Mouse (Mus musculus): Measurements from ENCODE around the gene Rasgrp2.

Rasgrp2 gene

DNA sequence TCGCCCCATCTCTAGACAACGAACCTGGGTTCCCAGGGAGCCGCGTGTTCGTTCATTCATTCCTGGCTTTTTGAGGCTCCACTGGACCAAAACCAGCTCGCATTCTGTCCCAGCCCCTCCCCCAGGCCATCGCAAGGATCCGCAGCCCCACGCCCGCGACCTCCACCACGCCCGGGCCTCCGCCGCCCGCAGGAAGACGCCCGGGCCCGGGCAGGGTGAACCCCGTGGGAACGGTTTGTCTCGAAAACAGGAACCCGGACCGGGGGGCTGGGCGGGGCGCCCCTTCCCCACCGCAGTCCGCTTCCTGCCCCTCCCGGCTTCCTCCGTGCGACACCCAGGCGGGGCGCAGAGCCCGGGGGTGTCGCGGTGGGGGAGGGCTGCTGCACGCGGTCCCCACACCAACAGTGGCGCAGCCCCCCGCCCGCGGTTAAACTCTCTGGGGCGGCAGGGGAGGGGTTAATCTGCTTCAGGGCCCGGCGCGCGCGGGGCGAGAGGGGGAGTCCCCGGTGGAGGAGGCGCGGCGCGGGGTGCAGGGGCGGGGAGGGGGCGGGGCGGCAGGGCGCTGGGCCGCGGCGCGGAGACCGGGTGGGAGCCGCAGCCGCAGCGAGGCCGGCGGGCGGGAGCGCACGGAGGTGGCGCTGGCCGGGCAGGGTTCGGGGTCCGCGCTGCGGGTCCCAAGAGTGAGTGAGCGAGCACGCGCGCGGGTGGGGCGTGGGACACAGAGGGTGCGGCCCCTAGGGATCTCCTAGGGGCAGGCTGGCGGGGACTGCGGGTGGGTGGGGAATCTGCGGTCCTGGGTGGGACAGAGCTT is at the start of gene Rasgrp2:
Rasgrp2 (plus strand) TSS at position 56 of the 811 bp plus-strand sequence.
- DNase-seq (ENCODE audit: low spot score) = no peak

DNA sequence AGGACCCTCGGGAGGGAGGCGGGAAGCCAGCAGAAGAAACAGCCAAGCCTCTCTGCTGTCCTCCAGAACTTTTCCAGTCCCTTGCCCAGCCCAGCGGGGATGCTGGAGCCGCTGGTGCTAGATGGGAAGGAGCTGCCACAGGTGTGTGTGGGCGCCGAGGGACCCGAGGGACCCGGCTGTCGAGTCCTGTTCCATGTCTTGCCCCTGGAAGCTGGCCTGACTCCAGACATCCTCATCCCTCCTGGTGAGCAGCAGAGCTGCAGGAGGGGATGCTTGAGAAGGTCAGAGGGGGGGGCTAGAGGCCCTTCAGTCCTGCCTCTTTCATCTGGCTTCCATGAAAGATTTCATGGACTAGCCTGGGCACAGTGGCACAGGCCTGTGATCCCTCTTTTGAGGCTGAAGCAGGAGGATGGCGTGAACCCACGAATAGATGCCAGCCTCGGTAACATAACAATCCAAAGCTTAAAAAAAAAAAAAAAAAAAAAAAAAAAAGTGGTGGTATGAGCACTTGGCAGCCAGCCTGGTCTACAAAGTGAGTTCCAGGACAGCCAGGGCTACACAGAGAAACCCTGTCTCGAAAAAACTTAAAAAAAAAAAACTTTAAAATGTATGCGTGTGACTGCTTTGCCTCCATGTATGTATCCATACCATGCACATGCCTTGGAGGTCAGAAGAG is 47.6 kb upstream of the Rasgrp2 start:
- DNase-seq (ENCODE audit: low spot score) = no peak

DNA sequence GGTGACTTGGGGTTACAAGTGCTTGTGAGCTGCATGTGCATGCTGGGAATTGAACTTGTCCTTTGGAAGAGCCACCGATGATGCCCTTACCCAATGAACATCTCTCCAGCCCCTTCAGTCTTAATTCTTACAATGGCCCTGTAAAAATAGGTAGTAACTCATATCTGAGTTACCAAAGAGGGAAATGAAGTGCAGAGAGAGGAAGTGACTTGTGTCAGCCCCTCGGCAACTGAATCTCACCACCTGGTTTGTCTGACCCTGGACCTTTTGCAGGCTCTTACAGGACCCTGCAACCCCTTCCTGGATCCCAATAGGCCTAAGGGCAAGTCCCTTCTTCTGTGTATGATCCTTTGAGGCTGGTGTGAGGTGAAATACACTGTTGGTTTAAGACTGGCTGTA is 47.0 kb upstream of the Rasgrp2 start:
- no peak for DNase-seq (ENCODE audit: low spot score)

DNA sequence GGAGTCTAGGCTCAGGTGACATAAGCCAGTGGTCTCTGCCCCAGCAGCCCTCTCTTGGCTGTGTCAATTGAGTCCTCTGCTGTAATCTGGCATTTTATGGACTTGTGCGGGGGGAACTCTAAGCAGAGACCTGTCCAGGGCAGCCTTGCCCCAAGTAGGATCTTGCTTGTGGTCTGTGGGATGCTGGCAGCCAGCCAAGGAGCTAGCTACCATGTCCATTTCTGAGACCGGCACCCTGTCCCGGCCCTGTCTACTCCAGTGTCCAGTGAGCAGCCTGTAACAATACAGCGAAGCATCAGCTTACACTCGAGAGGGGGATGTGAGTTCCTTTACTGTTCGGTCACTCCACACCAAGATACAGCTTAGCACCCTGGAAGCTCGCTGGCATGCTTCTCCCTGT is 45.1 kb upstream of the Rasgrp2 start:
- no peak for DNase-seq (ENCODE audit: low spot score)

DNA sequence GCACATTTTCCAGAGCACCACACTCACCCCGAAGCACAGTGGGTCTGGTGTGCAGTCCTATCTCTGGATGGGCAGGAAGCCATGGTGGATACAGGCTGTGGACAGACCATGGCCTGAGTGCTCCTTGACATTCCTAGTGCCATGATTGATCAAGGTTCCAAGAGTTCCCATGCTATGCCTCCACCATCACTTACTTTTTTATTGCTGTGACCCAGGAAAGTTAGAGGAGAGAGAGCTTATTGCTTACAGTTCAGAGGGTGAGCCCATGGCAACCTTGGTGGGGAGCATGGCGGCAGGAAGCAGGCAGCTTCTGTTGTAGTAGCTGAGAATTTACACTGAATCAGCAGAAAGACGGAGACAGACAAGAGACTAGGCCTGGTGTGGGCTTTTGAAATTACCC is 37.8 kb upstream of the Rasgrp2 start:
- DNase-seq (ENCODE audit: low spot score) = no peak

DNA sequence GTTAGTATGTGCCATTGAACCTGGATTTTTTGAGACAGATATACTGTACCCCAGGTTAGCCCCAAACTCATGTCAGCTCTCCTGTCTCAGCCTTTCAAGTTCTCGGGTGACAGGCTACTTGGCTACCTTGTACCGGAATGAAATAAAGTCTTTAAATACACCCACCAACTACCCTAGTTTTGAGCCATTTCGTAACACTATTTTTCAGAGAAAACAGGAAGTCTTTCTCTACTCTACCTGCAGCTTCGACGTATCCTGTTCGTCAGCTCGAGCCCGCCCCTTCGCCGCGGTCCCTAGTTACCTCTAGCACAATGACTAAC is 36.1 kb upstream of the Rasgrp2 start:
- no peak for DNase-seq (ENCODE audit: low spot score)

DNA sequence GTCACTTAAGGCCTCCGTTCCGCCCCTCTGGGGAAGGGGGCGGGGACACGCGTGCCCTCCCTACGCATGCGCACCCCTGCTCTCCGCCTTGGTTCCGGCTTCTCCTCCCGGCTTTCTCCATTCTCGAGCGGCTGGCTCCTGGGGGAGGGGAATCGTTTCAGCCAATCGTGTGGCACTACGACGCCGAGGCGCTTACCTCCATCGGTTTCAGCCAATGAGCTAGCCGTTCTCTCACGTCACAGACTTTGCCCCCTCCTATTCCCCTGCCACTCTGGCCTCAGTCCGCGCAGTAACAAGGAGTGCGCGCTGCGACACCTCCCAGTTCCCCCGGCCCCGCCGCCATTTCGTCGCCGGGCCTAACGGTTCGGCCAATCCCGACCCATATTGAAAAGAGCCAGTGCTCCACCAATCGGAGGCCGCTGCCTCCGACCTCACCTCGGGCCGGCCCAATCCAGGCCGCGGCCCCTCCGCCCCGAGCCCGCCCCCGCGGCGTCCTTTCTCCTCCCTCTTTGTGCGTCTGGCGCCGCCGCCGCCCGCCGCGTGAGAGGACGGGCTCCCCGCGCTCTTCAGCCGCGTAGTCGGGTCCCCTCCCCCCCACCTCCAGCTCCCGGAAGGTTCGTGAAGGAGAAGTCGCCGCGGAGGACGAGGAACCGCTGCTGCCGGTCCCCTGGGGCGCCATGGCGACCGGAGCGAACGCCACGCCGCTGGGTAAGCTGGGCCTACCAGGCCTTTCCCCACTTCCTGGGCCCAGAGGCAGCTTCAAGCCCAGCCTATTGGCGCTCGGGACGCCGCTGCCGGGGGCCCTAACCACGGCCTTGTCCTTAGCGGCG is 35.5 kb upstream of the Rasgrp2 start, which contains the start of gene Sf1:
Sf1 (plus strand) TSS at position 280 of the 830 bp plus-strand sequence.
- peak; percentile 99 for DNase-seq (ENCODE audit: low spot score)

DNA sequence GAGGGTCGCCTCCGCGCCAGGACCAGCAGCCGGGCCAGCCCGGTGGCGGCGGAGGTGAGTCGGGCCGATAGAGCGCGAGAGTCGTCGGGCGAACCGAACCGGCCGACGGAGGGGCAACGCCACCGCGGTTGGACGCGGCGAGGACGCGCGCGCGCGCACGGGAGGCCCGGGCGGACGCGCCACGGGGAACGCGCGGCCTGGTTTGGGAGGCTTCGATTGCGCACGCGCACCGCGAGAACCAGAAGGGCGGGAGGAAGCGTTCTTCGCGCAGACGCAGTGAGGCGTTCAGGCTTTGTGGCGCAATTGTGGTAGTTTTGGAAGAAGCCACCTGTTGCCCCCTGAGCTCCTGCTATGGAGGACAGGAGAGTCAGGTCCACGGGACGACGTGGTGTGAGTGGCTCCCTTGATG is 34.8 kb upstream of the Rasgrp2 start:
- peak; percentile 93 for DNase-seq (ENCODE audit: low spot score)

DNA sequence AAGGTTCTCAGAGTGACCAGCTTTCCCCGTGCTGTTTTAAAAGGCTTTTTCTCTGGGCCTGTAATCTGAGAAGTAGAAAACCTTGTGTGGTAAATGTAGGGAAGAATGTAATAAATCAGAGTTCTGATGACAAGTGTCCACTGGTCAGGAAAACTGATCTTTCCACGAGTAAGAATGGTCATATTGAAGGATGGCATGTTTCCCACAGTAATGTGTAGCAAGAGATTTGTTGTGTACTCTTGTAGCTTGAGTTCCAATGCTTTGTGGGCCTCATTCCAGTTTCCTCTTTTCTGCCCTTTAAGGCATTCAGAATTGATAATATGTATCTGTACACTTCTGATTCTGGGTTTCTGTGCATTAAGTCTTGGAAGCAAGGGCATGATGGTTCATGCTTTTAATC is 34.3 kb upstream of the Rasgrp2 start:
- DNase-seq (ENCODE audit: low spot score) = no peak

DNA sequence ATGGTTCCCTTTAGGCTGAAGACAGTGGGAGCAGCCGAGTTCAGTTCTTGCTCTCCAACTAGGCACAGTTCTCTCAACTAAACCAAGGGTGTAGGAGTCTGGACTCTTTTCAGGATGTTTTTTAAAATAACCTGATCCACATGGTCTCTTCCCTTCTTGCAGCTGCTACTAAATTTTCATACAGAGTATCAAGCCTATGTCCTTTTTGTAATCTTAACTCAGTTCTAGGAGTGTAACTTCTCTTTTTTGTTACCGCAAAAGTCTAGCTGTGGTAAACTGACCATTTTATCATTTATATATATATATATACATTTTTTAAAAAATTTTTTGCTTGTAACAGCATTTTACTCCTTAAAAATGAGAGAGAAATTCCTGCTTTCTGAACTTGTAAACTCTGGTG is 29.0 kb upstream of the Rasgrp2 start:
- no peak for DNase-seq (ENCODE audit: low spot score)

DNA sequence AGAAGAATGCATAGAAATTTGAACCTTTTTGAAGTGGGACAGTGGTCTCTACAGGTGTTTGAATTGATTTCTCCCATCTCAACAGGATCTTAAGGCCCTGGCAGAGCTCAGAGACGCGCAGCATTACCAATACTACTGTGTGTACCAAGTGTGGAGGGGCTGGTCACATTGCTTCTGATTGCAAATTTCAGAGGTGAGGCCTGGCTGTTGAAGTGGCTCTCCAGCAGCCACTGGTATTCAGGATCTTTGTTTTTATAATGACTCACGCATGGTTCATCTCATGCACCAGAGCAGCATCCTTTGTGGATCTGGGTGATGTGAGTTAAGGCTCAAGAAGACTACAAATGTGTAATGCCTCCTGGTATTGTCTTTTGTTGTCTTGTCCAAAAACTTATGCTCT is 26.7 kb upstream of the Rasgrp2 start:
- DNase-seq (ENCODE audit: low spot score) = no peak

DNA sequence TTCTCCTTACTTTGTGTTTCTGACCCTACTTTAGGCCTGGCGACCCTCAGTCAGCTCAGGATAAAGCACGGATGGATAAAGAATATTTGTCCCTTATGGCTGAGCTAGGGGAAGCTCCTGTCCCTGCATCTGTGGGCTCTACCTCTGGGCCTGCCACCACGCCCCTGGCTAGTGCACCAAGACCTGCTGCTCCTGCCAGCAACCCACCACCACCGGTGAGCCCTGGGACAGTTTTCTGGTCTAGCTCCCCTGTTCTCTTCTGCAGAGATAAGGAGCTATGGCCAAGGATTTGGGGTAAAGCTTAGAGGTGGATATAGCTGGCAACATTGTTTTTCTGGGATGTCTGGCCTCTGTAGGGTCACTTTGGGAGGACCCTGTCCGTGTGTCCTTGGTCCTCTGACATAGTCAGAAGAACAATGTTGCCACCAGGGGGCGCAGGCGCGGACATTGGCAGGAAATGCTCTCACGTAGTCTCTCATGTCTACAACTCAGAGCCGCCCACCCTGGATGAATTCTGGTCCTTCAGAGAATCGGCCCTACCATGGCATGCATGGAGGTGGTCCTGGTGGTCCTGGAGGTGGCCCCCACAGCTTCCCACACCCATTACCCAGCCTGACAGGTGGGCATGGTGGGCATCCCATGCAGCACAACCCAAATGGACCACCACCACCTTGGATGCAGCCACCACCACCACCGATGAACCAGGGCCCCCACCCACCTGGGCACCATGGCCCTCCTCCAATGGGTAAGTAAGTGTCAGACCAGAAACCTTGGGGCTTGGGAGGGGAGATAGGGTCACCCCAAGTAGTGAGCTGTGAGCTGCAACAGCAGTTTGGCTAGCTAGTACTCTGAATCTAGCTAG is 25.4 kb upstream of the Rasgrp2 start:
- peak; percentile 86 for DNase-seq (ENCODE audit: low spot score)

DNA sequence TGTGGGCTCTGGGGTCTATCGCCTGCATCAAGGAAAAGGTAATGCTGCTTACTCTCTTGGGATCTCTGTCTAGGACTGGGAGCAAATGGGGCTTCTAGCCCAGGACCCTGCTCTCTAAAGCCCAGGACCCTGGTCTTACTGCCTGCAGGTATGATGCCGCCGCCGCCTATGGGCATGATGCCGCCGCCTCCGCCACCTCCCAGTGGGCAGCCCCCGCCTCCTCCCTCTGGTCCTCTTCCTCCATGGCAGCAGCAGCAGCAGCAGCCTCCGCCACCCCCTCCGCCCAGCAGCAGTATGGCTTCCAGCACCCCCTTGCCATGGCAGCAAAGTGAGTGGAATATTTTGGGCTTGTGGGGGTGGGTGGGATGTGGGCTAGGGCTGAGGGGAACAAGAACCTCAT is 24.6 kb upstream of the Rasgrp2 start:
- DNase-seq (ENCODE audit: low spot score) = no peak

DNA sequence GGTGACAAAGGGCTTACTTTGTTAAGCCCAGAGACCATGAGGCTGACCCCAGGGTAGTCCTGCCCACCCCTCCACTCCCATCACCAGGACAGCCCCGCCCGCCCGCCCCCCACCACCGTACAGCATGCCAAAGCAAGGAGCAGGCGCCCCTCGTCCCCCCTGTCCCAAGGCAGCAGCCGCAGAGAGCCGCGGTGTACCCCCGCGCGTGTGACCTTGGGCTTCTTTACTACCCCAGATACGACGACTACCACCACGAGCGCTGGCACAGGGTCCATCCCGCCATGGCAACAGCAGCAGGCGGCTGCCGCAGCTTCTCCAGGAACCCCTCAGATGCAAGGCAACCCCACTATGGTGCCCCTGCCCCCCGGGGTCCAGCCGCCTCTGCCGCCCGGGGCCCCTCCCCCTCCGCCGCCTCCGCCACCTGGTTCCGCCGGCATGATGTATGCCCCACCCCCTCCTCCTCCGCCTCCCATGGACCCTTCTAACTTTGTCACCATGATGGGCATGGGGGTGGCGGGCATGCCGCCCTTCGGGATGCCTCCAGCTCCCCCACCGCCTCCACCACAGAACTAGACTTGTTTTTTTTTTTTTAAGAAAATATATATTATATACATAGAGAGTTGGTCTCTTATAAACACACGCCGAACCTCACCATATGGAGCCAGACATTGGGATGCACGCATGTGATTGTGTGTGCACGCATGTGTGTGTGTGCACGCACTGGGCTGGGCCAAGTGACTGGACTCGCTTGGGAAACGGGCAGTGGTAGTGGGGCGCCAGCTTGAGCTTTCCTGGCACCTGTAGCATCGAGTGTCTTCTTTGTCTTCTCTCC is 23.5 kb upstream of the Rasgrp2 start:
- DNase-seq (ENCODE audit: low spot score) = no peak

DNA sequence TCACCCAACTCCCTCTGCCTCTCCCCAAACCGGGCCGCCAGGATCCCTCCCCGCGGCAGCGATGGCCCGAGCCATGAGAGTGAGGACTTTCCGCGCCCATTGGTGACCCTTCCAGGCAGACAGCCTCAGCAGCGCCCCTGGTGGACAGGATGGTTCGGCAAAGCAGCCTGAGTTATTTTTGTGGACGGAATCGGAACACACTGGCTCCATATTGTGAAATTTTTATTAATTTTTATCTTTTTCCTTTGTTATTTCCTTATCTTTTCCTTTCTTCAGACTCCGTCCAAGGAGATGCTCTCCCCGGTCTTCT is 22.9 kb upstream of the Rasgrp2 start:
- DNase-seq (ENCODE audit: low spot score) = peak; percentile 64

DNA sequence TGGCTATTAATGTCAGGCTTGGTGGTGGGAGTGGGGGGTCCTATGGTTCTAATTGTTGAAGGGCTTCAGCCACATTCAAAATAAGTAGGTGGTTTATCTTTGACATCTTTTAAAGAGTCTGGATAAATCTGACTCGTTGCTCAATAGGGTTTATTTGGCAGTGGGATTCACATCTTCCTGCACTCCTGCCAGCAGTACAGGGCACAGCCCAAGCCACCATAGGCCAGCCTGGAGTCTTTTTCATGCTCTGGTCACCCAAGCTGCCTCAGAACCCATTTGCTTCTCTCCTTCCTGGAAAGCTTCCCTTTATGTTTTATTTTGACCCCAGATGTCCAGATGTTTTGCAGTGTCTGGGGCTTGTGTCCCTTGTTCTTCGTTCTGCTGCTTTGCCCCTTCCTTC is 22.5 kb upstream of the Rasgrp2 start:
- DNase-seq (ENCODE audit: low spot score) = no peak

DNA sequence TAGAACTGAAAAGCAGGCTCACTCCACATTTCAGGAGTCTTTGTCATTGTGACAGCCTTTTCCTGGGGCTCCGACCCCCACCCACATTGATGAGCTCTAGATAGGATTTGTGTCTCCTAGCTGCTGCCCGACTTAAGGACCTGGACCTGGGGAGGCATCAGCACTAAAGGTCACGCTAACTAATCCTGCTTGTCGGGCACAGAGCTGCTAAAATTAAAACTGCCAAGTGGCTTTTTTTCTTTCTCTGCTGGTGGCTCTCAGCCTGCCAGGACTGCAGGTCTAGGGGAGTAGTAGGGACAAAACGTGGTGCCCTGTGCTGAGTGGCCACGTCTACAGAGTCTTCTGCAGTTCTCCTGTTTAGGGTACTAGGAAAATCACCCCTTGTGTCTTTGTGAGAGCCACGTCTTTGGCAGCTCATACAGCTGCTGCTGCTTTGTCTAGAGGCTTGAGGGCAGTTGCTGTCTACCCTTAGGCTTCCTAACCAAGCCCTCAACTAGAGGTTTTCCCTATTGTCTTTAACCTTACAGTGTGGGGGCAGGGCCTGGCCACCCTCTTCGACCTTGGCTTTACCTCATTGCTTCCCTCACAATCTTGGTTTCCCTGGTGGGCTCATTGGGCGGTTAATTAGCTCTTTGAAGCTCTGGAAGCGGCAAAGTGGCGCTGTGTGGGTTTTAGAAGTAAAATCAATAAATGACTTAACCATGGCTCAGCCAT is 21.7 kb upstream of the Rasgrp2 start:
- no peak for DNase-seq (ENCODE audit: low spot score)

DNA sequence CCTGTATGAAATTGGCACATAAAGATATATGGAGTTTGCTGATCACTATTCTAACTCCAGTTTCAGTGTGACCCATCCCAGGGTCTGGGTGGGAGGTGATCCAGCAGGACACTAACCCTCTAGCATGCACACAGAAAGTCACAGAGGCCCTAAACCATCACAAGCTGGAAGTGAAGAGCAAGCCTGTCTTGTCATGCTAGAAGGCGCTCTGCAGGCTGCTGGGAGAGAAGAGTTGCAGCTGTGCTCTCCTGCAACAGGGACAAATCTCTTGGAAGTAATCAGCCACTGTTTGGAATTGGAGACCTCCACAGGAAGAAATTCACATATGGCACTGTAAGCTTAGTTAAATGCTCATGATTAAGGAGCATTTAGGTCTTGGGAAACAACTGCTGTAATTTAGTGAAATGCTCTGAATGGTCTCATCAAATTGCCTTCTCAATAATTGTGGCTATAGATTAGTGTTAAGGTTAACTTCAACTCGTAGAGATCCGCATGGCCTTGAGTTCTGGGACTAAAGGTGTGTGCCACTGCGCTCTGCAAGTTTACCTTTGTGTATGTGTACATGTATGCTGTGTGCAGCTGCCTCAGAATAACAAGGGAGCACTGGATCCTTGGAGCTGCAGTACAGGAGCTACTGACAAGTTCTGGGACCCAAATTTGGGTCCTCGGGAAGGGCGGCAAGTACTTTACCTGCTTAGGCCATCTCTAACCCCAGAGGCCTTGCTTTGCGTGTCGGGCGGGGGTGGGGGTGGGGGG is 18.6 kb upstream of the Rasgrp2 start:
- DNase-seq (ENCODE audit: low spot score) = no peak

DNA sequence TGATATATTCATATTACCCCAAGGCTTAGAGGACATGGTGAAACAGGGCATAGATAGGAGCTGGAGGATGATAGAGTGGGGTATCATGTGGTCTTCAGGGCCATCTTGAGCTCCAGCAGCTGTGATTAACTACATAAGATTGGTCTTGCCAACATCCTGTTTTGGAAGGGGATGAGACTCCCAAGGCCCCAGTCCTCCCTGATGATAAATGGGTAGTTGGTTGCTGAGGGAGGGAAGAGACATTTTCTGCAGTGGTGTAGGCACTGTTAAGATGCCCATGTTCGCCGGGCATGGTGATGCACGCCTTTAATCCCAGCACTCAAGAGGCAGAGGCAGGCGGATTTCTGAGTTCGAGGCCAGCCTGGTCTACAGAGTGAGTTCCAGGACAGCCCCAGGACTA is 17.9 kb upstream of the Rasgrp2 start:
- DNase-seq (ENCODE audit: low spot score) = no peak
